Mouse (Mus musculus) testis, adult 2 months (tissue): Measurements from ENCODE around the gene Fam193b.

Source experiments
- CTCF ChIP-seq: fragments of 200-500 bp; IDR thresholded peaks from 2 replicates; pipeline ENCODE4 v1.5.1; 2012; ENCODE audit warnings: low read depth, mild to moderate bottlenecking, inconsistent platforms, low read length, moderate library complexity; ENCODE audit not compliant: control insufficient read depth, insufficient read depth, insufficient replicate concordance
- POLR2A ChIP-seq: fragments of 200-500 bp; IDR thresholded peaks from 2 replicates; pipeline ENCODE4 v1.6.1; 2012; ENCODE audit warnings: low read depth, mild to moderate bottlenecking, inconsistent platforms, low read length, moderate library complexity; ENCODE audit not compliant: control insufficient read depth

GRCm38 (mm10) chr13:55529198-55529915, 41.6 kb downstream of the Fam193b start, which contains the start of gene Dok3:
- no peak for TF ChIP-seq POLR2A
- TF ChIP-seq CTCF, result no peak
